Mouse (Mus musculus): ENCODE data around the gene Map3k6. TPM values are rescaled to one million over a fixed set of nuclear protein-coding genes. Genes with fewer than 3 reads are reported as not detected.

Gene Map3k6
- polyA plus RNA-seq, 1 experiment from 2014 or later: 2.7 TPM

DNA sequence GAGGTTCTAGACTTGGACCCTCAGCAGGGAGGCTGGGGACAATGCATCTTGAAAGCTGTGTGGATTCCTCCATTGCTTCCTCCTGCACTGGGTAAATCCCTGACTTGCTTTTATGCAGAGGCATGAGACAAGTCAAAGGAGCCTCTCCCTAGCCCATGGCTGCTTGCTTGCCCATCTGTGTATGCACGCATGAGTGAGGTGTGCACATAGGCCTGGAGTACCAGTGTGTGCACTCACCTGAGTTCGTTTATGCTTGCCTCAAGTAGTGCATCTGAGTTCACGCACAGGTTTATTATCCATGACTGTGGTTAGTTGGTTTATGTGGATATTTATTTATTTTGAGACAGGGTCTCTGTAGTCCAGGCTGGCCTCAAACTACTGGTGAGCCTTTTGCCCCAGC, 38.4 kb upstream of the Map3k6 start:
- H3K9ac ChIP-seq: no peak overlapping the region
- H3K4me1 ChIP-seq: peaks cover 57% of the 10 kb centered on the region
- H3K27me3 ChIP-seq: no peaks in the 10 kb centered on the region
- H3K9me3 ChIP-seq: no peaks in the 10 kb centered on the region
- no peak overlapping the region for H3K4me2 ChIP-seq (replicated peaks)
- 0 out of 2 replicates have a peak, but pooled peaks cover under 1% of the 10 kb centered on the region for H3K36me3 ChIP-seq
- H3K27ac ChIP-seq: no peak overlapping the region
- WGBS: 89% methylated on average over 3 of the region's 3 CpGs
- no peak for ATAC-seq (ENCODE audit: insufficient number of reproducible peaks, insufficient read depth, low FRiP score, low TSS enrichment)
- no peak overlapping the region for H3K4me3 ChIP-seq

DNA sequence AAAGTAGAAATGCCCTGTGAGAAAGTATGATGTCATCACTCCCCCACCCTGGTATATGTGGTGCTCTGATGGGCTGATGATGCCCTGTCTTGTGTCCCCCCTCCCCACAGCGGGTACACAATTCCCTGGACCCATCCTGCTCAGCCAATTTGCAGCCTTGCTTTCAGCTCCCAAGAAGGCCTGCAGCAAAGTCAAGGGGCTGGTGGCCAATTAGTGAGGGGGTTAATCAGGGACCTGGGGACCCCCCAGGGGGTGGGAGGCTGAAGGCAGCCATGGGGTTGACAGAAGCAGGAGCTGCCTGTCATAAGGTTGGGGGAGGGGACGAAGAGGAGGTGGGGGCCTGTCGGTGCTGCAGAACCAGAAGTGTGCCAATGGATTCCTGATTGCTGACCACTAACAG, 37.0 kb upstream of the Map3k6 start:
- ATAC-seq (ENCODE audit: insufficient number of reproducible peaks, insufficient read depth, low FRiP score, low TSS enrichment): no peak
- H3K4me2 ChIP-seq (replicated peaks): no peak overlapping the region
- no peaks in the 10 kb centered on the region for H3K9me3 ChIP-seq
- H3K27ac ChIP-seq: no peak overlapping the region
- H3K9ac ChIP-seq: no peak overlapping the region
- WGBS: 81% methylated on average over 3 of the region's 3 CpGs
- H3K36me3 ChIP-seq: no peaks in the 10 kb centered on the region
- no peak overlapping the region for H3K4me3 ChIP-seq
- no peaks in the 10 kb centered on the region for H3K27me3 ChIP-seq
- H3K4me1 ChIP-seq: peaks cover 43% of the 10 kb centered on the region

DNA sequence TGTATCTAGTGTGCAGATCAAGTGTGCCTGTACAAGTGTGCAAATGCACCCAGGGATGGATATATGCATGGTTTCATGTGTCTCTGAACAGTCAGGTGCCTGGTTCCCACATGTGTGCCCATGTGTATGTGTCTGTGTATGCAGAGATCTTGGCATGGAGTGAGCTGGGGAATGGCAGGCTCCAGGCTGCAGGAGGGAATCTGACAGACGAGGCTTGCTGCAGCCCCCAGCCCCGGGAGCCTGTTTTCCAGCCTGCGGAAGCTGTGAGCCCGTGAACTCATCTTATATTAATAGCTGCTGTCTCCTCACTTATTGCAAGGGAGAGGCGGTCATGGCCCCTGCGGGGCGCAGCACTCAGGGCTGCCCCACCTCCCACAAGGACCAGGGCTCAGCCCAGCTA, 36.2 kb upstream of the Map3k6 start:
- WGBS: 37% methylated on average over 7 of the region's 7 CpGs
- 0 out of 2 replicates have a peak overlapping the region, but pooled peaks have one; percentile 2 for H3K27ac ChIP-seq
- H3K9me3 ChIP-seq: no peaks in the 10 kb centered on the region
- no peak overlapping the region for H3K4me3 ChIP-seq
- H3K27me3 ChIP-seq: no peaks in the 10 kb centered on the region
- no peak overlapping the region; the same call in 1 of the 2 replicates for H3K9ac ChIP-seq
- no peak for ATAC-seq (ENCODE audit: insufficient number of reproducible peaks, insufficient read depth, low FRiP score, low TSS enrichment)
- H3K4me1 ChIP-seq: peaks cover 37% of the 10 kb centered on the region
- no peak overlapping the region for H3K4me2 ChIP-seq (replicated peaks)
- no peaks in the 10 kb centered on the region for H3K36me3 ChIP-seq

DNA sequence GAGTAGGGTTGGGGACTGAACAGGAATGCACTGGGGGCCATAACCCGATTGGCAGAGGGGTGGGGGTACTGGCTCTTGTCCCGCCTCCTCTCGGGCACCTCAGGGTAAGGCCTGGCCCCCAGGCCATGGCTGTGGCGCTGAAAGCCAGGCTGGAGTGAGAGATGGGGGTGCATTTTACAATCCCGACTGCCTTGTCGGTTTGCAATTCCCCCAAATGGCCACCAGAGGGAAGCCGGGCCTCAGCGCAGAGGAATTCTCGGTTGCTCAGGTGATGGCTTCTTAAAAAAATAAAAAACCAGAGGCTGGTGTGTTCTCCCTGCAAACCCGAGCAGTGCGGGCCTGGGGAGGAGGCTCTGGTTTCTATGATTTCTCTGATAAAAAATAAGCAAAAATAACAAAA, 31.3 kb upstream of the Map3k6 start:
- H3K36me3 ChIP-seq: no peaks in the 10 kb centered on the region
- no peak overlapping the region for H3K4me2 ChIP-seq (replicated peaks)
- H3K9ac ChIP-seq: no peak overlapping the region
- peaks cover 21% of the 10 kb centered on the region for H3K4me1 ChIP-seq
- 4% methylated on average over 11 of the region's 11 CpGs for WGBS
- no peaks in the 10 kb centered on the region for H3K9me3 ChIP-seq
- H3K4me3 ChIP-seq: no peak overlapping the region
- no peak overlapping the region for H3K27ac ChIP-seq
- no peak for ATAC-seq (ENCODE audit: insufficient number of reproducible peaks, insufficient read depth, low FRiP score, low TSS enrichment)
- peaks cover 39% of the 10 kb centered on the region for H3K27me3 ChIP-seq

DNA sequence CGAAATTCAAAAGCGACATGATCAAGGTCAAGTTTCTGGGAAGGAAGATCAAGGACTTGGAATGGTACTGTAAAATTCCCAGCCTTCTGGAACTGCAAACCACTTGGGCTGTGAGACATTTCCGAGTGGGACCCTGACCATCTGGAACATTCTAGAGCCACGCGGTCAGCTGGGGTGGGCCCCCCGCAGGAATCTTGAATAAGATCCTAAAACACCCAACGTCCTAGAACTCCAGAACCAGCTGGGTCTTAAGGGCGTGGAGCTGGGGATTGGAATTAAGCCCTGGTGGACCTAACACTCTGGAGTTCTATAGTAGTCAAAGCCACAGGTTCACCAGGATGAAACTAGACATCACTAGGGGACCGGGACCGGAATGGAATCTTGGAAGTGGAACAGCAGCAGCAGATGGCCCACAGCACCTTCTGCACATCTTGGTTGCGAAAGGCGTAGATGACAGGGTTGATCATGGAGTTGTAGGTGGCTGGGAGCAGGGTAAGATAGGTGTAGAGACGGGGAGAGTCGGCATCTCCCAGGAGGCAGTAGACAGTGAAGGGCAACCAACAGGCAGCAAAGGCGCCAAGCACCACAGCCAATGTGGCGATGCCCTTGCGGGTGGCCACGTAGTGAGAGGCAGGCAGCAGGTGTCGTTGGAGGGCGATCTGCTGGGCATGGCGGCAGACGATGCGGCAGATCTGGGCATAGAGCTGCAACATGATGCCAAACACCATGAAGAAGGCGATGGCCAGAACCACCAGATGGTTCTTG, 30.4 kb upstream of the Map3k6 start:
- Histone ChIP-seq H3K4me1 (peaks cover 15% of the 10 kb centered on the region), H3K4me2 (replicated peaks) (no peak overlapping the region), H3K9me3 (no peaks in the 10 kb centered on the region), H3K4me3 (no peak overlapping the region), H3K27ac (no peak overlapping the region), H3K9ac (no peak overlapping the region), H3K36me3 (no peaks in the 10 kb centered on the region), H3K27me3 (peaks cover 41% of the 10 kb centered on the region)
- no peak for ATAC-seq (ENCODE audit: insufficient number of reproducible peaks, insufficient read depth, low FRiP score, low TSS enrichment)
- 93% methylated on average over 24 of the region's 24 CpGs for WGBS

DNA sequence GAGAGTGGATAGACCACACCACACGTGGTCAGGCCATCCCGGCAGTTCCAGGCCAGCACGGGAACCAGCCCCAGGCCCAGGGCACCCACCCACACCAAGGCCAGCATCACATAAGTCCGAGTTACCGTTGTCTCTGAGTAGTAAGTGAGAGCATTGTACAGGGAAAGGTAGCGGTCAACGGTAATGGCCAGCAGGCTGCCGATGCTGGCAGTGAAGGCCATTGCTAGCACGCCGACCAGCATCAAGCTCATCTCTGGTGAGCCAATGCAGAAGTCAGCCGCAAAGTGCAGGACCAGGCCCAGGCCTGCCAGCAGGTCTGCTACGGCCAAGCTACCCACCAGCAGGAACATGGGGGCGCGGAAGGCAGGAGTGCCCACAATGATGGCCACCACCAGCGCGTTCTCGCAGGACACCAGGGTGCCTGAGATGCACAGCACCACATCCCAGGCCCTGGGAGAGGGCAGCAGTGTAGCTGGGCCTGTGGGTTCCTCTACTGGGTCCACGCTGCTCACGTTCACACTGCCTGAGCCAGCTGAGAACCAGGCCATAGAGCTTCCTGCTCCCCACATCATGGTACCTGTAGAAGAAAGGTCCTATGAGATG, 29.7 kb upstream of the Map3k6 start:
- Histone ChIP-seq H3K9ac (no peak overlapping the region), H3K36me3 (no peaks in the 10 kb centered on the region), H3K27ac (no peak overlapping the region), H3K4me3 (no peak overlapping the region), H3K27me3 (peaks cover 41% of the 10 kb centered on the region), H3K9me3 (no peaks in the 10 kb centered on the region), H3K4me2 (replicated peaks) (no peak overlapping the region), H3K4me1 (peaks cover 15% of the 10 kb centered on the region)
- WGBS: 91% methylated on average over 19 of the region's 19 CpGs
- no peak for ATAC-seq (ENCODE audit: insufficient number of reproducible peaks, insufficient read depth, low FRiP score, low TSS enrichment)

DNA sequence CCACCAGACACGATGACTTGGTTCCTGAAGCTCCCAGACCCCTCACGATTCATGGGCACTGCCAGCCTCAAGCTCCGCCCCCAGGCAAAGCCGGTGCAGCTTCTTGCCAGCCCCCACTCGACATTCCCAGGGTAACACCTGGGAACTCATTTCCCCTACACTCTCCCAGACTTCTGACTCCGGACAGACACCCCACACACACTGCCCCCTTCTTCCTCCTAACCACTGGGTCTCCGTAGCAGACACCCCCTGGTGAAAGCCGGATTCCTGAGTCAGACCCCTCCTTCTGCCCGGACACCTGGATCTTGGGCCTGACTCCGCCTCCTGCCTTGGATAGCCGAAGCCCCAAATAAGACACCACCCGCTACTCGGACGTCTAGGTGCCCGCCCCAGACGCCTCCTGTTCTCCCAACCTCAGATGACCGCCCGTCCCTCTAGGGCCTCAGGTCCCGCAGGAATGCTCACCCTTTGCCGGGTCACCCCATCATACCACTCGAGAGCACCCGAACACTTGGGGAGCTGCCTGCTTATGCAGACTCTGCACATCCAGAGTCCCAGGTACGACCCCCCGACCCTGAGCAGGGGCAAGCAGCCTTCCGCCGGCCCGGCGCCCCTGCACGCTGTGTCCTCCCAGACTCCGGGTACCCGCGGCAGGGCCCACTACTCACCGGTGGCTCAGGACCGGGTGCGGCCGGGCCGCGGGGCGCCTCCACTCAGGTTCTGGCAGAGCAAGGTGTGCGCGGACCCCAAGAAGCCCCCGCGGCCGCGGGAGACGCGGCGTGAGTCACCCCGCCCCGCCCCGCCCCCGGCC, 28.7 kb upstream of the Map3k6 start, which contains the start of the genes Cd164l2 and Gpr3:
TSS of gene Cd164l2 (plus strand) at position 381 of the 811 bp plus-strand sequence.
TSS of gene Gpr3 (minus strand) at position 786 of the 811 bp plus-strand sequence.
- no peak within 1 kb of the TSS for H3K27ac ChIP-seq
- ATAC-seq (ENCODE audit: insufficient number of reproducible peaks, insufficient read depth, low FRiP score, low TSS enrichment): 0 out of 2 replicates have a peak, but pooled peaks have one; percentile 3
- H3K4me2 ChIP-seq (replicated peaks): peak within 1 kb of the TSS; percentile 99
- H3K9ac ChIP-seq: peak within 1 kb of the TSS; percentile 63
- peak within 1 kb of the TSS; percentile 65 for H3K4me3 ChIP-seq
- peaks cover 41% of the 10 kb centered on the region for H3K27me3 ChIP-seq
- no peaks in the 10 kb centered on the region for H3K36me3 ChIP-seq
- WGBS: 3% methylated on average over 51 of the region's 52 CpGs
- H3K4me1 ChIP-seq: peaks cover 15% of the 10 kb centered on the region
- no peaks in the 10 kb centered on the region for H3K9me3 ChIP-seq

DNA sequence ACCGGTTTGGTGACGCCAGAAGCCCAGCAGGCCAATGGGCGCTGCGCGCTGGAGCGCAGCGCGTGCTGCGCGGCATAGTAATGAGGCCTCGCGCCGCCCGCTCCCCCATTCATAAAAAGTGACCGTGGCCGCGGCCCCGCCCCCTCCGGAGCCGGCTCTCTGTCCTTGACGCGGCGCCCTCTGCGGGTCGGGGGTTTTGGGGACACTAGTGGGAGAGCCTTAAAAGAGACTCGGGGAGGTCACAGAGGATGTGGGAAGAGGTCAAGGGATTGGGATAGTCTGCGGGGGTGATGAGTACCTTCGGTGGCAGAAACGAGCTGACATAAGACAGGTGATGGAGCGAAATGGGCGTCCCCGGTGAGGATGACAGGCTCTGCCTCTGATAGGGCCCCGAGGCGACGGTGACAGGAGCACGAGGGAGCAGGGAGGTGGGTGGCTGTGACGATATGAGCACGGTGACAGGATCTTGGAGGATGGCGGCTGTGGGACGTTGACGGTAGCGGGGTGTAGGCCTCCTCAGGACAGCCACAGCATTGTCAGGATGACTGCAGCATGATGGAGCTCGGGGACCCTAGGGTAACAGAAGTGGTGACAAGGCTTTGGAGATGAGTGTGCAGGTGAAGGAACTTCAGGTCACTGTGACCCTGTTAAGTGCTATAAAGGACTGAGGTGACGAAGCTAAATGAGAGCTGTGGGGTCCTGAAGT, 27.9 kb upstream of the Map3k6 start:
- Histone ChIP-seq H3K4me2 (replicated peaks) (peak overlapping the region; percentile 99), H3K9ac (peak overlapping the region; percentile 63), H3K27ac (no peak overlapping the region), H3K27me3 (peaks cover 41% of the 10 kb centered on the region), H3K36me3 (no peaks in the 10 kb centered on the region), H3K4me1 (peaks cover 15% of the 10 kb centered on the region), H3K9me3 (no peaks in the 10 kb centered on the region), H3K4me3 (peak overlapping the region; percentile 65)
- peak; percentile 38; the same call in 1 of the 2 replicates for ATAC-seq (ENCODE audit: insufficient number of reproducible peaks, insufficient read depth, low FRiP score, low TSS enrichment)
- 2% methylated on average over 44 of the region's 44 CpGs for WGBS

DNA sequence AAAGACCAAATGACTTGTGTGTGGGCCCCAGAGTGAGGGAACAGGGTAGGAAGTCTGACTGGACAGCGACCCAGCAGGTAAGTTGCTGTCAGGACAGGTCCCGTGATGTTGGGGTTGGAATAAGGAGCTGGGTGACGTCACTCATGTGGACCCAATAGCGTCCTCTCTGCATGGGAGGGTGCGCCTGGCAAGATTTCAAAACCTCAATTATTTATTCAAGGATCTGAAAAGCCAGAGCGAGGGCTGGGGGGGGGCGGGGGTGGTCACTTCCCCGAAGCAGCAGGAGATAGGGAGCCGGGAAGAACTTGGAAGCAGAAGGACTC, 27.4 kb upstream of the Map3k6 start:
- Histone ChIP-seq H3K36me3 (no peaks in the 10 kb centered on the region), H3K9me3 (no peaks in the 10 kb centered on the region), H3K9ac (no peak overlapping the region), H3K27ac (no peak overlapping the region), H3K4me1 (peaks cover 15% of the 10 kb centered on the region), H3K4me2 (replicated peaks) (peak overlapping the region; percentile 99), H3K4me3 (peak overlapping the region; percentile 65), H3K27me3 (peaks cover 41% of the 10 kb centered on the region)
- ATAC-seq (ENCODE audit: insufficient number of reproducible peaks, insufficient read depth, low FRiP score, low TSS enrichment): no peak
- WGBS: 2% methylated on average over 9 of the region's 9 CpGs

DNA sequence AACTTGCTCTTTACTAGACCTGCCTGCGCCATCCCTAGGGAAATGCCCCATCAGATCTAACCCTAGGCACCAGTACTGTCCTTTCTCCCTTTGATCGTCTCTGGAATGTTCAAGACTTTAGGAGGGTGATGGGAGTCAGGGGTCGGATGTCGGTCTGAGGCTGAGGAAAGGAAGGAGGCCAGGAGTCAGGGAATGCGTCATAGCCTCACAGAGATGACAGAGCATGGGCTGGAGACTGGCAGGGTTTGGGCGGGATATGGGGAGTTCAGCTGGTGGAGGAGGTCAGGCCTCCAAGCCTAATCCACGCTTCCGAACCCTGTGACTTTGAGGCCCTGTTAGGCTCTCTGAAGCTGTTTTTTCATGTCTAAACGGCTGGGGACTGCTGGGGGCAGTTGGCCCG, 27.0 kb upstream of the Map3k6 start:
- H3K27me3 ChIP-seq: peaks cover 41% of the 10 kb centered on the region
- 12% methylated on average over 10 of the region's 10 CpGs for WGBS

DNA sequence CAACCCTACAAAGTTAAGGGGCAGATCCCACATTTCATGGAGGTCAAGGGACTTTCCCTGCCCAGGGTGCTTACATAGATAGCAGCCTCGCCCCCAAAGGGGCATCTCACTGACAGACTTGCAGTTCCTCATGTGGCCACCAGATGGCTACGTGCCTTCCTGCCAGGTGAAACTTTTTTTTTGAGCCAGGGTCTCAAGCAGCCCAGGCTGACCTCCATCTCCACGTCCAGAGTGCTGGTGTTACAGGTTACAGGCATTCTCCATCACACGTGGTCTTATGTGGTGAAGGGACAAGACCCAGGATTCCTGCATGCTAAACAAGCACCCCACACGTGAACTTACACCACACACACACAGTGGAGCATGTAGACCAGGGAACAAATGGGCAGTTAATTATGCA, 23.0 kb upstream of the Map3k6 start:
- 3% methylated on average over 5 of the region's 5 CpGs for WGBS
- Histone ChIP-seq H3K9ac (0 out of 2 replicates have a peak overlapping the region, but pooled peaks have one; percentile 17), H3K36me3 (no peaks in the 10 kb centered on the region), H3K4me3 (no peak overlapping the region), H3K27me3 (peaks cover 43% of the 10 kb centered on the region), H3K4me2 (replicated peaks) (no peak overlapping the region), H3K27ac (no peak overlapping the region), H3K9me3 (no peaks in the 10 kb centered on the region), H3K4me1 (peaks cover 16% of the 10 kb centered on the region)
- ATAC-seq (ENCODE audit: insufficient number of reproducible peaks, insufficient read depth, low FRiP score, low TSS enrichment): no peak

More for the DNA sequence above, 27.0 kb upstream of the Map3k6 start:
- Histone ChIP-seq H3K36me3 (no peaks in the 10 kb centered on the region), H3K4me3 (no peak overlapping the region), H3K9ac (no peak overlapping the region), H3K4me1 (peaks cover 15% of the 10 kb centered on the region), H3K4me2 (replicated peaks) (peak overlapping the region; percentile 99), H3K27ac (no peak overlapping the region), H3K9me3 (no peaks in the 10 kb centered on the region)
- ATAC-seq (ENCODE audit: insufficient number of reproducible peaks, insufficient read depth, low FRiP score, low TSS enrichment): no peak

Measured in embryonic facial prominence, embryonic 12.5 days (tissue).